Mouse (Mus musculus) lung, postnatal 0 days (tissue): ENCODE results near the gene Adamtsl4. TPM values are rescaled to one million over a fixed set of nuclear protein-coding genes. Genes with fewer than 3 reads are reported as not detected.
A peak's percentile ranks its signal among the peaks of the same experiment; 100 is the strongest.

Source experiments
- ATAC-seq: fragments of 200-750 bp; cut with Nextera tagmentation; 2 replicates; pipeline ENCODE4 v1.8.0; 2017; ENCODE audit warnings: moderate library complexity
- DNase-seq: peaks from one replicate; pipeline ENCODE4 v3.0.0-alpha.2; 2016; ENCODE audit warnings: low spot score
- H3K27ac ChIP-seq: fragments of 300-500 bp; sonication (generic); 2 replicates; pipeline ENCODE4 v1.5.1; 2014; ENCODE audit warnings: antibody characterized with exemption, mild to moderate bottlenecking, low read length, mixed read lengths
- H3K27me3 ChIP-seq: fragments of 300-500 bp; sonication (generic); replicated peaks from 2 replicates; pipeline ENCODE4 v1.6.1; 2014; ENCODE audit warnings: low read length, mixed read lengths; ENCODE audit not compliant: insufficient read depth
- H3K36me3 ChIP-seq: fragments of 300-500 bp; sonication (generic); 2 replicates; pipeline ENCODE4 v1.6.1; 2014; ENCODE audit warnings: low read length, mixed read lengths; ENCODE audit not compliant: insufficient read depth
- H3K4me1 ChIP-seq: fragments of 300-500 bp; sonication (generic); 2 replicates; pipeline ENCODE4 v1.6.1; 2014; ENCODE audit warnings: antibody characterized with exemption, low read depth, low read length, mixed read lengths; ENCODE audit not compliant: insufficient read depth
- H3K4me2 ChIP-seq: fragments of 300-500 bp; sonication (generic); replicated peaks from 2 replicates; pipeline ENCODE4 v1.6.1; 2014; ENCODE audit warnings: low read depth, mild to moderate bottlenecking, low read length, moderate library complexity, mixed read lengths
- H3K4me3 ChIP-seq: fragments of 300-500 bp; sonication (generic); 2 replicates; pipeline ENCODE4 v1.5.1; 2014; ENCODE audit warnings: low read depth, low read length
- H3K9ac ChIP-seq: fragments of 300-500 bp; sonication (generic); replicated peaks from 2 replicates; pipeline ENCODE4 v1.6.1; 2014; ENCODE audit warnings: low read depth, mild to moderate bottlenecking
- H3K9me3 ChIP-seq: fragments of 300-500 bp; sonication (generic); 2 replicates; pipeline ENCODE4 v1.6.1; 2016; ENCODE audit warnings: low read length, mixed read lengths
- CTCF ChIP-seq: IDR thresholded peaks from 2 replicates; pipeline ENCODE4 v1.5.1; 2016; ENCODE audit warnings: antibody characterized with exemption, mild to moderate bottlenecking
- EP300 ChIP-seq: IDR thresholded peaks from 2 replicates; pipeline ENCODE4 v1.6.1; 2016; ENCODE audit warnings: antibody characterized with exemption, mild to moderate bottlenecking, control low read depth
- WGBS: fragments of 180-500 bp; shearing (Covaris S2); extraction: QIAGEN DNeasy Blood & Tissue Kit; methylation state at CpG from one replicate; pipeline ENCODE4 v1.1.7; 2014; 5-methylcytosine and 5-hydroxymethylcytosine counted together
- polyA plus RNA-seq: library from polyadenylated mRNA; unstranded; fragments of >200 nt; fragmentation: Nextera tagmentation; extraction: Ambion mirVana; gene quantifications from 2 replicates; pipeline ENCODE4 v1.2.1, GENCODE M21; 2015

Gene Adamtsl4
- polyA plus RNA-seq, 1 experiment from 2014 or later, result 13.2 TPM

- Histone ChIP-seq H3K9ac (no peak overlapping the region), H3K9me3 (no peaks in the 10 kb centered on the region), H3K27me3 (no peaks in the 10 kb centered on the region), H3K27ac (peak overlapping the region; percentile 74), H3K4me3 (no peak overlapping the region), H3K36me3 (no peaks in the 10 kb centered on the region), H3K4me2 (no peak overlapping the region), H3K4me1 (peaks cover 16% of the 10 kb centered on the region; the same call in 1 of the 2 replicates)
- ATAC-seq (peak; percentile 30), DNase-seq (peak; percentile 78)
- 19% methylated on average over 11 of the region's 11 CpGs for WGBS
- TF ChIP-seq EP300 (peak; percentile 67), CTCF (peak; percentile 50)
These were observed 1.6 kb upstream of the Adamtsl4 start for GRCm38 (mm10) chr3:95689171-95689915.

- peak overlapping the region; percentile 55 for H3K4me3 ChIP-seq
- 10% methylated on average over 4 of the region's 4 CpGs for WGBS
- peak overlapping the region; percentile 54 for H3K9ac ChIP-seq
- H3K27ac ChIP-seq, result peak overlapping the region; percentile 91
- H3K36me3 ChIP-seq, result no peaks in the 10 kb centered on the region
- no peaks in the 10 kb centered on the region for H3K27me3 ChIP-seq
- H3K4me1 ChIP-seq, result peaks cover 2% of the 10 kb centered on the region; the same call in 1 of the 2 replicates
- ATAC-seq (peak; percentile 8), DNase-seq (peak; percentile 34)
- TF ChIP-seq EP300, result no peak
- peak; percentile 12; the same call in 1 of the 2 replicates for TF ChIP-seq CTCF
- H3K9me3 ChIP-seq, result no peaks in the 10 kb centered on the region
- peak overlapping the region; percentile 85 for H3K4me2 ChIP-seq
These were observed 571 bp downstream of the Adamtsl4 start for GRCm38 (mm10) chr3:95687168-95687523.

GRCm38 (mm10) chr3:95686492-95687167, 1.1 kb downstream of the Adamtsl4 start:
- H3K27me3 ChIP-seq, result no peaks in the 10 kb centered on the region
- TF ChIP-seq EP300, result no peak
- TF ChIP-seq CTCF, result no peak
- no peaks in the 10 kb centered on the region for H3K9me3 ChIP-seq
- WGBS, result 42% methylated on average over 10 of the region's 10 CpGs
- H3K4me3 ChIP-seq, result peak overlapping the region; percentile 55
- H3K9ac ChIP-seq, result 0 out of 2 replicates have a peak overlapping the region, but pooled peaks have one; percentile 12
- no peaks in the 10 kb centered on the region; the same call in 1 of the 2 replicates for H3K36me3 ChIP-seq
- peak overlapping the region; percentile 91 for H3K27ac ChIP-seq
- peaks cover 2% of the 10 kb centered on the region; the same call in 1 of the 2 replicates for H3K4me1 ChIP-seq
- DNase-seq (peak; percentile 49), ATAC-seq (peak; percentile 3; the same call in 1 of the 2 replicates)
- peak overlapping the region; percentile 85 for H3K4me2 ChIP-seq

- no peaks in the 10 kb centered on the region; the same call in 1 of the 2 replicates for H3K36me3 ChIP-seq
- H3K27me3 ChIP-seq, result no peaks in the 10 kb centered on the region
- WGBS, result 74% methylated on average over 2 of the region's 2 CpGs
- no peak overlapping the region for H3K9ac ChIP-seq
- no peak for TF ChIP-seq CTCF
- no peak for TF ChIP-seq EP300
- no peak overlapping the region for H3K4me3 ChIP-seq
- H3K4me1 ChIP-seq, result peaks cover 2% of the 10 kb centered on the region; the same call in 1 of the 2 replicates
- no peak overlapping the region for H3K4me2 ChIP-seq
- H3K27ac ChIP-seq, result peak overlapping the region; percentile 91; the same call in 1 of the 2 replicates
- H3K9me3 ChIP-seq, result no peaks in the 10 kb centered on the region
- DNase-seq (no peak), ATAC-seq (no peak)
These were observed 2.0 kb downstream of the Adamtsl4 start for GRCm38 (mm10) chr3:95685701-95686100.

GRCm38 (mm10) chr3:95685301-95685700, 2.4 kb downstream of the Adamtsl4 start:
- Histone ChIP-seq H3K9me3 (no peaks in the 10 kb centered on the region), H3K4me3 (no peak overlapping the region), H3K4me1 (peaks cover 2% of the 10 kb centered on the region; the same call in 1 of the 2 replicates), H3K36me3 (no peaks in the 10 kb centered on the region; the same call in 1 of the 2 replicates), H3K27me3 (no peaks in the 10 kb centered on the region), H3K9ac (no peak overlapping the region), H3K4me2 (no peak overlapping the region), H3K27ac (no peak overlapping the region)
- ATAC-seq (no peak), DNase-seq (no peak)
- whole genome bisulfite sequencing, result 76% methylated on average over 3 of the region's 4 CpGs
- TF ChIP-seq EP300, result no peak
- no peak for TF ChIP-seq CTCF

GRCm38 (mm10) chr3:95684846-95685245, 2.9 kb downstream of the Adamtsl4 start:
- no peak overlapping the region for H3K4me2 ChIP-seq
- no peak overlapping the region for H3K27ac ChIP-seq
- WGBS, result 47% methylated on average over 3 of the region's 8 CpGs
- DNase-seq, result peak; percentile 76
- no peak overlapping the region for H3K9ac ChIP-seq
- H3K4me1 ChIP-seq, result peaks cover 2% of the 10 kb centered on the region; the same call in 1 of the 2 replicates
- TF ChIP-seq EP300 (peak; percentile 69; the same call in 1 of the 2 replicates), CTCF (no peak)
- ATAC-seq, result peak; percentile 51
- H3K4me3 ChIP-seq, result no peak overlapping the region
- no peaks in the 10 kb centered on the region for H3K27me3 ChIP-seq
- no peaks in the 10 kb centered on the region for H3K9me3 ChIP-seq
- H3K36me3 ChIP-seq, result no peaks in the 10 kb centered on the region; the same call in 1 of the 2 replicates
